Mouse (Mus musculus) layer of hippocampus, postnatal 10 days (tissue): Measurements from ENCODE around the gene Saxo2. TPM values are rescaled to one million over a fixed set of nuclear protein-coding genes. Genes with fewer than 3 reads are reported as not detected.

ENCODE experiments used
- DNase-seq, 2 experiments: peaks; one replicate each; pipeline ENCODE4 v3.0.0; 2021; ENCODE audit warnings: low spot score in 2 of 2
- long read RNA-seq: library from polyadenylated mRNA; stranded (forward); transcript quantifications from one replicate; pipeline ENCODE4 v2.0.0, GENCODE M21; 2023
- total RNA-seq, 2 experiments: library from RNA; stranded (reverse); gene quantifications; 2 replicates each; pipeline ENCODE4 v1.2.3; 2021

Saxo2 gene
- 10 to 100 TPM; 11.6 to 13.1 TPM for total RNA-seq
- long read RNA-seq, transcript Saxo2-202 (2 exons, 430 nt) = major isoform, 33 of 36 reads
- long read RNA-seq, partial matches to known transcripts = 1 of 36 reads
- long read RNA-seq, other reads (novel, unspliced or antisense) = 1 of 36 reads

GRCm38 (mm10) chr7:82648353-82649080, at the start of gene Saxo2, which contains the start of gene Efl1:
TSS of gene Saxo2 (minus strand) at chr7:82648528.
TSS of gene Efl1 (plus strand) at chr7:82648614.
- peak; percentile 96 to 97 for DNase-seq

- DNase-seq = no peak
These were observed 49.3 kb upstream of the Saxo2 start for GRCm38 (mm10) chr7:82697668-82698067.

- no peak for DNase-seq
These were observed 42.9 kb upstream of the Saxo2 start for GRCm38 (mm10) chr7:82691021-82691738.

- DNase-seq = peak in 1 of 2 experiments; percentile 20
These were observed 40.4 kb upstream of the Saxo2 start for GRCm38 (mm10) chr7:82688736-82689135.

GRCm38 (mm10) chr7:82679901-82680300, 31.6 kb upstream of the Saxo2 start:
- DNase-seq = no peak

- peak; percentile 17 to 23 for DNase-seq
These were observed 28.5 kb upstream of the Saxo2 start for GRCm38 (mm10) chr7:82676834-82677233.

- no peak for DNase-seq
These were observed 27.7 kb upstream of the Saxo2 start for GRCm38 (mm10) chr7:82676001-82676400.

- no peak for DNase-seq
These were observed 16.3 kb upstream of the Saxo2 start for GRCm38 (mm10) chr7:82664604-82665003.

- DNase-seq = no peak
These were observed 735 bp upstream of the Saxo2 start for GRCm38 (mm10) chr7:82649081-82649445.

- no peak for DNase-seq
These were observed 419 bp downstream of the Saxo2 start for GRCm38 (mm10) chr7:82647909-82648308.

GRCm38 (mm10) chr7:82647183-82647582, 1.1 kb downstream of the Saxo2 start:
- no peak for DNase-seq

GRCm38 (mm10) chr7:82625342-82625741, 23.0 kb downstream of the Saxo2 start:
- DNase-seq = no peak

GRCm38 (mm10) chr7:82609629-82610028, 38.7 kb downstream of the Saxo2 start:
- peak; percentile 13 to 35 for DNase-seq

- DNase-seq = no peak
These were observed 42.9 kb downstream of the Saxo2 start for GRCm38 (mm10) chr7:82605425-82605824.

- DNase-seq = no peak
These were observed 46.3 kb downstream of the Saxo2 start for GRCm38 (mm10) chr7:82602008-82602407.

- DNase-seq = no peak
These were observed 57.4 kb downstream of the Saxo2 start for GRCm38 (mm10) chr7:82590931-82591330.

Other genes with a start within 250 kb of the Saxo2 start
- 10 to 100 TPM; 16.7 to 19.3 TPM for gene Efl1, start 86 bp upstream of the Saxo2 start, total RNA-seq
- 10 to 100 TPM; 32.7 to 35.2 TPM for gene Mex3b, start 218.8 kb upstream of the Saxo2 start, total RNA-seq